Mouse (Mus musculus) frontal cortex, adult (tissue): Measurements from ENCODE around the gene Elof1.

Experiments
- ATAC-seq: cut with Nextera tagmentation; 2 replicates; pipeline ENCODE4 v1.9.2; 2017; ENCODE audit warnings: mild to moderate bottlenecking, moderate library complexity, mixed read lengths; ENCODE audit not compliant: low TSS enrichment

The Elof1 gene

DNA sequence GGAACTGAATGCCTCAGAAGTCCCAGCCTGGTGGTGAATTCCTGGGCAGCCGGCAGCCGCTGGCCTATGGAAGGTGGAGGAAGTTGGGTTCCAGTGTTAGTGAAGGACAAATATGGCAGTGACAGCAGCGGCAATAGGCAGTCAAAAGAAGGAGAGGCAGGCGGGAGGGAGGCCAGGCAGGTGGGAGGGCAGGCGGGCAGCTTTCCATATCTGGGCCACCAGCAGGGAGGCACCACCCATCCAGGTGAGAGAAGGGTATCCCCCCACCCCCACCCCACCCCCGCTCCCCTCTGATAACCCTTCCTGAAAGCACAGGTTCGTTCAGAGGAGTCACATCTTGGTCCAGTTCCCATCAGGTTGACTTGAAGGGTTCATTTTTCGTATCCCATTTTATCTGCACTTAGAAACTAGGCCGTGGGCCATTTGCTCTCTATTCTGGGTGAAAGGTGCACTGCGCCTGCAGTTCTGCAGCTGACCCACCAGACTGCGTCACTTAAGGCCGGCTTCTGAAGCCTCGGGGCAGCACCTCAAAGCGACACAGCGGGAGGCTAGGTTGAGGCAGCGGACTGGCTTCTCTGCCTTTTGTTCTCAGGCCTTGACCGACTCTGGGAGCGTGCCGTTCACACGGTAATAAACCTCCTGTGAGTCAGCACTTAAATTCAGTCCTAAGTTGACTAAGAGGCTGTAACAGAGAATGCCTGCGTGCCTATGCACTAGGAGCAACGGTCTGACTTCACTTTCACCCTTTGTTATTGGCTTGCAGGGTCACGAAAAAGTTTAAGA is 20.0 kb upstream of the Elof1 start:
- no peak for ATAC-seq

DNA sequence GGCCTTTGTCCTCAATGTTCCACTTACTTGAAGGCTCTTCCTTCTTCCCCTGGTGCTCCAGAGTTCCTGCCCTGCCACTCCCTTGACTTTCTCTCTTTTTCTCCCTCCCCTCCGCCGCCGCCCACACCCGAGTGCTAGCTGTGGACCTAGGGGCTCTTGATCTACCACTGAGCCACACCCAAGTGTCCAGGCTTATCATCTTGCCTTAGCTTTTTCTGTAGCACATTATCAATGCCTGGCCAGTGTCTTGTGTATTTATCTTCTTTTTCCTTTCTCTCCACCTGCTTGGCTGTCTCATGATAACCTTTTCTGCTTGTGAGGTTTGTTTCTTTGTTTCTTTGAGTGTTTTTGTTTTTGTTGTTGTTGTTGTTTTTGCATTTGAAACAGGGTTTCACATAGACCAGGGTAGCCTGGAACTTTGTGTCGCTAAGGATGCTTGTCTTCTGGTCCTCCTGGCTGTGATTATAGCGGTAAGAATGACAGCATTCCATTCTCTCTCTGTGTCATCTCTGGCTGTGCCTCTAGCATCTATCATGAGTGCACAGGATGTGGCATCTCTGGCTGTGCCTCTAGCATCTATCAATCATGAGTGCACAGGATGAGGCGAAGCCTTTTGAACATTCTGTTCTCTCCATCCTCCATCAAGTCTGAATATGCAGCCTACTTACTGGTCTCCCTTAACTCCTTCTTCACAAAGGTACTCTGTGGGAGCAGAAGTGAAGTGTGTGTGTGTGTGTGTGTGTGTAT is 18.8 kb upstream of the Elof1 start, which contains the start of gene Acp5:
Gene Acp5 (minus strand): TSS at position 68 of the 747 bp plus-strand sequence.
- ATAC-seq = no peak

DNA sequence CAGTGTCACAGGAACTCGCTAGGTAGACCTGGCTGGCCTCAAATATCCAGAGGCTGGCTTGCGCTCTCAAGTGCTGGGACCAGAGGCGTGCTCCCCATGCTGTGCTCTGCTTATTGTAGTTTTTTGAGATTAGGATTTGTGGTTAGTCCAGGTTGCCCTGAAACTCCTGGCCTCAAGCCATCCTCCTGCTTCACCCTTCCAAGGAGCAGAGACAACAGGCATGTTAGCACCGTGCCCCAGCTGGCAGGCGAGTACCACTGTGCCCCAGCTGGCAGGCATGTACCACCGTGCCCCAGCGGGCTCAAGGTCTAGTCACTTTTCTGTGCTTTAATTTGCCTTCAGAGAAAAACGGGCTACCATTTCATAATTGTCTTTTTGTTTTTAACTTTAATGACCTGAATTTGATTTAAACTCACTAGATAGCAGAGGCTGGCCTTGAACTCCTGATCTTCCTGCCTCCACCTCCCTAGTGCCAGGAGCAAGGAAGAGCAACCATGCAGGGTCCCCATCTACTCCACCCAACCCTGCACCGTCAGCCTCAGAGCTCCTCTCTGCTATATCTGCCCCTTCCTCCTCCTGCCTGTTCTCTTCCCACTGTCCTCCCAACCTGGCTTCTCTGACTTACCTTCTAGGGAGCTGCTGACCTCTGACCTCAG is 18.1 kb upstream of the Elof1 start:
- no peak for ATAC-seq

DNA sequence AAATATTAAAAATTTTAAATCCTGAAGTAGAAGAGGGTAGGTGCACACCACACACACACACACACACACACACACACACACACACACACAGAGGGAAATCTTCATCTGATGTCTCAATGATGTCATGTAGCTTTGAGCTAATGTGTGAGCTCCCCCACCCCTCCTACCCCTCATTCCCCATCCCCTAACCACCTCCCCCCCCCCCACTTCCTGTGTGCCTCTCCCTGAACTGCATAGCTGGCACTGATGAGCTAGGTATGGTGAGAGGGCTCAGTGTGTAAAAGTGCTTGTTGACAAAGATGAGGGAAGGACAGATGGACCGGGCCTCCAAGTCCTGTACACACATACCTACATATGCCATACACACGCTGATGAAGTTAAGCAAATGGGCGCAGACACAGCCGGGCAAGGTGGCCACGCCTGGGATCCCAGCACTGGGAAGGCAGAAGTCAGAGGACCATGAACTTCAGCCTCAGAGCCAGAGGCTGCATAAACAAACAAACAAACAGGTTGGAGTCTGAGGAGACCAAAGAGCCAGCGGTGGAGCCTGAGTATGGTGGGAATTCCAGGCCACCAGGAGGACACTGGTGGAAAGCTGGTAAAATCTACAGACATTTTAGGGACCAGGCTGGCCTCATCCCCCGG is 17.4 kb upstream of the Elof1 start:
- no peak for ATAC-seq

DNA sequence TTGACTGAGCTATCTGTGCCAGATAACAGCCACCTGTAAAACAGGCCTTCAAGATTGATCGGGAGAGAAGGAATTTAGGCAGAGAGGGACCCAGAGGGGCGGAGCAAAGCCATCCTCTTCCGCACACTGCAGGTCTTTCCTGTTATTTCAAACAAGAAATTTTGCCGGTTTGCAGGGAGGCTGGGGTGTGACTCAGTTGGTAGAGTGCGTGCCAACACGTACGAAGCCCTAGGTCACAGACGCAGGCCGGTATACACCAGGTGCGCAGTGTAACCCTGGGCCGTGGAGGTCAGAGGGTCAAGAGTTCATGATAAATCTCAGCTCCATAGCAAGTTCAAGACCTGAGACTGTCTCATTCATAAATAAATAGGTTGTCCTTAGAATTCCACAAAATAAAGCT is 15.2 kb upstream of the Elof1 start:
- no peak for ATAC-seq

DNA sequence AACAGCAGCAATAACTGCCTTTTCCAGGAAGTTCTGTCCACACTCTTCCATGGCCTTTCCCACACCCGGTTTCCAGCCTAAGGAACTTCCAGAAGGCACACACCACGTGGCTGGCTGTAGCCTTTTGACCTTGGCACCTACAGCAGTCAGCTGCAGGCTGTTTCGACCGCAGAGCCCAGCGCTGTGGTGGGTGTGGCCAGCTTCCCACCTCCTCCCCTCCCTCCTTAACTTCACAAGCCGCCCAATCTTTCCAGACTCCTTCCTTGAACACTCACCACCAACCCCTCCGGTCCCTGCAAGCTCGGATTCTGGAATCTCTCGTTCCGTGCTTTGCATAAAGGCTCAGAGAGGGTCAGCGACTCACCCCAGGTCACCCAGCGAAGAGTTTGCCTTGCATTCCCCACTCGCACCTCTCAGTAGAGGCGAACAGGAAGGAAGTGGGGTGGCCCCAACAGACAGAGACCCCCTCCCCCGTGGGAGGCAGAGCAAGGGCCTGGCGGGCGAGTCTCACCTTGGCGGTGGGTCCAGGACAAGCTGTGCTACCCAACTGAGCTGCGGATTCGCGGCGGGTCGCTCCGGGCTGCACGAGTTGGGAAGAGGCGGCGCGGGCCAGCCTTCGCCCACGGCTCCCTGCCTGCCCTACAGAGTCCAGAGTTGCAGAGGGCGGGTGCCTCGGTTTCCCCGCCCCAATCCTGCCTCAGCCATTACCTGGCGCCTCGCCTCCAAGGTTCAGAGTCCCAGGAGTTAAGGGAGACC is 14.4 kb upstream of the Elof1 start:
- no peak for ATAC-seq

DNA sequence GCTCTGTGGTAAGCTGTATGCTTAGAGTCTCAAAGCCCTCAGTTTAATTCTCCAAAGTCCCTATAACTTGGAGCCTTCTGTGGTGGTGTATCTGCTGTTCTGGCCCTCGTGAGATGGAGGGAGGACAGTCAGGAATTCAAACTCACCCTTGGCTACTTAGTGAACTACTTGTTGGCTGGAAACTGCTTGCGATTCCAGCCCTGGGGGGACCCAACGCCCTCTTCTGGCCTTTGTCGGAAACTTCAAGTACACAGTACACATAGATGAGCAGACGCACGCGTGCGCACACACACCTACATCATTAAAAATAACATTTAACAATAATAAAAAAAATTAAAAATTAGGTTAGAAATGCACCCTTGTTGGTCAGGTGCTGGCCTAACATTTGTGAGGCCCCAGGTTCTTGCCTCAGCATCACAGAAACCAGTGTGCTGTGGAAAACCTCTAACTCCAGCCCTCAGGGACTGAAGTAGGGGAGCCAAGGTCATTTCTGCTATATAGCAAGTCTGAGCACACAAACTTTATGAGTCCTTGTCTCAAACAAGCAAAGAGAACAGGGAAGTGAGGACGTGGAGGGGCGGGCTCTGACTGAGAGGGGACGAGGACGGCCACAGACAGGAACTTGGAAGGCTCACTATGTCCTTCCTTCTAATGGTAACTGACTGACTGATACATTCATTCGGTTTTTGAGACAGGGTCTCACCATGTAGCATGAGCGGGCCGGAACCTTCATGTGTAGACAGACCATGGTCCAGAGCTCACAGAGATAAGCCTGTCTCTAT is 8.5 kb upstream of the Elof1 start:
- no peak for ATAC-seq

DNA sequence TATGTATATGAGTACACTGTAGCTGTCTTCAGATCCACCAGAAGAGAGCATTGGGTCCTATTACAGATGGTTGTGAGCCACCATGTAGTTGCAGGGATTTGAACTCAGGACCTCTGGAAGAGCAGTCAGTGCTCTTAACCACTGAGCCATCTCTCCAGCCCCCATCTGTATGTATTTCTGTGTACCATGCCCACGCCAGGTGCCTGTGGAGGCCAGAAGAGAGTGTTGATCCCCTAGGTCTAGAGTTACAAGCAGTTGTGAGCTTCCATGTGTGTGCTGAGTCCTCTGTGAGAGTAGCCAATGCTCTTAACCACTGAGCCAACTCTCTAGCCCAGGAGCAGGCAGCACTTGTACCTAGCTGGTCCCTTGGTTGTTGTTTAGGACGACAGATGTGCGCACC is 7.2 kb upstream of the Elof1 start:
- no peak for ATAC-seq

DNA sequence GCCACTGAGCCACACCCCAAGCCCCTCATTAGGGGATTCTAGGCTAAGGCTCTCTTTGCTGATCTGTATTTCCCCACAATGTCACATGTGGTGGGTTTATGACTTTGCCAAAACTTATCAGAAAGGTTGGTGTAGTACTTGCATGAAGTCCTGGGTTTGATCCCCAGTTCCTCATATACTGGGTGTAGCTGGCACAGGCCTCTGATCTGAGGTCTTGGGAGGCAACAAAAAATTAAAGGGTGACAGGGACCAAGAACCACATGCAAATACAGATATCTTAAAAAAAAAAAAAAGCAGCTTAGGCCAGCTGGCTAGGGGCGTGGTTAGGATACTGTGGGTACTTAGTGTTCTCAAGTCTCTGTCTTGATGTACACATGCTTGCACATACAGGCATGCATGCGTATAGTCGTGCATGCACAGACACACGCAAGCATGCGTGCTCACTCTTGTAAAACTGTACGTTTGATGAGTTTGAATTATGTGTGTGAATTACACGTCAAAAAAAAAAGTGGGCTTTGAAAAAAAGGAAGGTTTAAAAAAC is 6.2 kb upstream of the Elof1 start:
- ATAC-seq = no peak

DNA sequence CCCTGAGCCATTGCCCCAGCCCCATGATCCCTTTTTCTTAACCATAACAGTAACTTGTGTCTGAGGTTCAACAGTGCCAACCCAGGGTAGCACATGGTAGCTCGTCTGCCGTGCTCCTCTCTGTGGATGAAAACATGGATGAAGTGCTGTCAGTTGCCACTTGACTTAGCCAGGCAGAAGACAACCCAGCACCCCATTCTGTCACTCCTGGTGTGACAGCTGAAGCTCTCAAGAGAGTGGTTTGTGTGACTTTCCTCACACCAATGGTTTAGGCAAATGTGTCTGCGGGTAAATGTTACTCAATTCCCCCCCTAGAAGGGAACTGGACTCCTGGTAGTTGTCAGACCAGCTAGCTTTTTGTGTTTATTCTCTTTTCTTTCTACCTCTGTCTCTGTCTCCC is 5.0 kb upstream of the Elof1 start:
- ATAC-seq = no peak

DNA sequence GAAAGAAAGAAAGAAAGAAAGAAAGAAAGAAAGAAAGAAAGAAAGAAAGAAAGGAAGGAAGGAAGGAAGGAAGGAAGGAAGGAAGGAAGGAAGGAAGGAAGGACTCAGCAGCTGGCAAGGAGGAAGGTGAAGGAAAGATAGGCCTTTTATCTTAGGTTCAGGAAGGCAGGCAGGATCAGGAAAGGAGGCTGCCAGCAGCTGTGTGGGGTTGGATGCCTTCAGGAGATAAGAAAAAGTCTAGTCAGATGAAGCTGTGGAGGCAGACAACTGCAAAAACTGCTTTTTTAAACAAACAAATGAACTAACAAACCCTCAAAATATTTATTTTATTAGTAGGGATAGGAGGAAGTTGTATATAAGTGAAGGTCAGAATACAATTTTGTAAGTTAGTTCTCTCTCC is 4.6 kb upstream of the Elof1 start:
- ATAC-seq = no peak

DNA sequence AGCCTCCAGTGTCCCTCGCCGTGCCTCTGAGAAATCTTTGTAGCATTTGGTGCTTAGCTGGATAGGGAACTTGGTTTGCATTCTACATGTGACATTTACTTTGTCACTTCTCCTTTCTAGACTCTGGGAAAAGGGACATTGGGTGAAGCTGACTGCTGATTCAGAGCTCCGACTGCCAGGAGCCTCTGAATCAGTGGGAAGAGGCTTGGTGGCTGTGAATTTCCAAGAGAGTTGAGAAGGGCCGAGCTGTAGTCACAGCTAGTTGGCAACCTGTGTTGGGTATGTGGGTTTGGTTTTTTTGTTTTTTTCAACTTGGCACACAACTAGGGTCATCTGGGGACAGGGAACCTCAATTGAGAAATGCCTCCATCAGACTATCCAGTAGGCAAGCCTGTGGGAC is 2.6 kb upstream of the Elof1 start:
- ATAC-seq = peak; percentile 76

DNA sequence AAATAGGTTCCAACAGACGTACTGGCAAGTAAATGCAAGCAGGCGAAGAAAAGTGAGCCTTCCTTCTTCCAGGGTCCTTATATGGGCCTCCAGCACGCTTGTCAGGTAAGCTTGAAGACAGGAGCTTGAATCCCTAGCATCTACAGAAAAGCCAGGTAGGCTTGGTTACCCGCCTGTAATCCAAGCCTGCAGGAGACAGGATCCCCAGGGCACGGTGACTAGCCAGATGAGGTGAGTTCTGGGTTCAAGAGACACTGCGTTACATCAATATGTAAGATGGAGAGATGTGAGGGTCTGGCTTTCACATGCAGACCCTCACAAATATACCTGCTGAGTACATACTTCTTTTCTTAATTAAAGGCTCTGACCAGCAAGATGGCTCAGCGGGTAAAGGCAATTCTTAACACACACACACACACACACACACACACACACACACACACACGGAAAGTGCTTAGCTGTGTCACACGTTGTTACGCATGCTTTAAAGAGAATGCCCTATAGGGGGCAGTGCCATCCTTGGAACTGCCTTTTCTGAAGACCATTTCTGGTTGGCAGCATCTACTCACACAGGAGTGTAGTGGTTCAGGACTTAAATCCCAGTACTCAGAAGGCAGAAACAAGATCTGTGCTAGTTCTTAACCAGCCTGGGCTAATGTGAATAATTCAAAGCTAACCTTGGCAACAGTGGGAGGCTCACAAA is 933 bp upstream of the Elof1 start:
- ATAC-seq = no peak

DNA sequence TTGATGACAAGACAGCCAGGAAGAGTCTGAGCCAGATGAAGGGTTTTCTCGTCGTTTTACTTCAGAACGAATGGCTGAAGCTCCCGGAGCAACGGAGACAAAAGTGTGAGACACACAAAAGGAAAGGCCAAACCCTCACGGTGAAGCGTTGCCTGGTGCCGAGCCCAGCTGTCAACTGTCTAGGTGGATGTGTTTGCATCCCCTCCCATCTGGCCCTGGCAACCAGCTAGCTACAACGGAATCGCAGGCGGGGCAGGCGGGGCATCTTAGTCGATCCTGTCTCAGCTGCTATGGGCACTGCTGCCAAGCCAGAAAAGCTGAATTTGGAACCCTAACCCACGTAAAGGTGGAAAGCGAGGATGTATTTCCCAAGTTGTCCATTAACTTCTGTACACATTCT is 886 bp downstream of the Elof1 start:
- no peak for ATAC-seq

DNA sequence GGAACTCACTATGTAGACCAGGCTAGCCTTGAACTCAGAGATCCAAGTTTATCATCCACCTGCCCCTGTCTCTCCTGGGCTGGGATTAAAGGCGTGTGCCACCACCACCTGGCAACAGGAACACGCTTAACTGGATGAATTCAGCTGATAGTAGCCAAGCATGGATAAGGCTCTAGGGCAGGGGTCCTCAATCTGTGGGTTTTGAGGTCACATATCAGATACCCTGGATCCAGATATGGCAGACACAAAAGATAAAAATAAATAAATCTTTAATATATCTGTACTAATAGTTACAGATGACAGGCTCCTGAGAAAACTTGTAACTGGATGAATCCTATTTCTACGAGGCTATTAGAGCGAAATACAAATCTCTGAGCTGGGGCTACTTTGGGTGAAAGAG is 1.3 kb downstream of the Elof1 start:
- no peak for ATAC-seq

DNA sequence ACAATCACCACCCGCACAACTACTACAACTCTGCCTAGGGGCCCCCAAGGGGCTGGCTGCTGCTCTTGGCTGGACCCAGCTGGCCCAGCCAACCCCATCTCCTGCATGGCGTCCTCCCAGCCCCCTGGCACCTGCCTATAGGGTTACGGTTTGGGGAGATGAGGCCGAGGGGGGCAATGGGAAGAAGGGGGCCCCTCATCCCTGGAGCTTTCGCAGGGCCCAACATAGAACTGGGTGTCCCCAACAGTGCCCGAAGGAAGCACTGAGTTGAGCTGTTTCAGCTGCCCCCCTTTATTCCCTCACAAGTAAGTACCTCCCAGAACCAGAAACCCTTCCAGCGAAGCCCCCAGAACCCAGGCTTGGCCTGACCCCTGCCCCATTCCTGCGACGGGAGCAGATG is 8.8 kb downstream of the Elof1 start:
- no peak for ATAC-seq

DNA sequence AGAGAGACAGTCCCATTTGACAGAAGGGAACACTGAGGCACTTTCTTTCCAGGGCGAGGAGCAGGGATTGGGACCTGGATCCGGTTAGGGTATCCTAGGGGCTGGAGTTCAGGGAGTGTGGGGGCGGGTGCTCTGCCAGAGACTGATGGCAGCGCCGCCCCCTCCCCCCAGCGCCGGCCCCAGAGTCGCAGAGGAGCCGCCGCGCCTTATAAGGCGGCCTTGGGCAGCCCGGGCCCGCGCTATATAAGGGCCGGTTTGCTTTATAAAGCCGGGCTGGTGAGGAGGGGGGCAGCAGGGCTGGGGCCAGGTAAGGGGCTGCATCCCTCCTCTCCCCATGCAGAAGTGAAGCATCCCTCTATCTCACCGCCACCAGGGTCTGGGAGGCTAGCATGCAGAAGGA is 17.1 kb downstream of the Elof1 start:
- no peak for ATAC-seq

DNA sequence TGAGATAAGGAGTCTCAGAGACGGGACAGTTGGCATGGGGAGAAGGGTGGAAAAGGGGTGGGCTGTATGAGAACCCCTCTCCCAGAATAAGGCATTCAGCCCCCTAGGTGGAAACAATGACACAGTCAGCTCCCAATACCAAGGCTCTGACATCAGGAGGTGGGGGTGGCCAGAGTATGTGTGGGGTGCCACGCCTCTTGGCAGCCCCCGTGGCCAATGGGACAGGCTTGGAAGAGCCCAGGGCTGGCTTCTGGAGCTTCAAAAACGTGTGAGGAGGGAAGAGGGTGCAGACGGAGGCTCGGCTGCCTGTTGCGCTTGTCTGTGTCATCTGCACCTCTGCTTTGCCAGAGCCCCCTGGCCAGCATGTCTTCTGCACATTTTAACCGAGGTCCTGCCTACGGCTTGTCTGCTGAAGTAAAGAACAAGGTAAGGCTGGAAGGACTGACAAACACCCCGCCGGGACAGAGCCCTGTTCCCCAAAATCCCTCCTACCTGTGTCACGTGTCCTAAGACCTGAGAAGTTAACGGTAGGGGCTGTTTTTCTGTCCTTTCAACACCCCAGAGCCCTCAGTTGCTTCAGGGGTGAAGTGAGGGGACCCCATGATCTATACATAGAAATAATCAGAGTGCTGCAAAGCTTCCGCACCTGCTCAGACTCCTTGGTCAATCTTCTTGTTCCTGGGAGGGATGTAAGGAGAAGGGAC is 17.8 kb downstream of the Elof1 start, which contains the start of gene Cnn1:
Gene Cnn1 (plus strand): TSS at position 224 of the 704 bp plus-strand sequence.
- ATAC-seq = no peak

DNA sequence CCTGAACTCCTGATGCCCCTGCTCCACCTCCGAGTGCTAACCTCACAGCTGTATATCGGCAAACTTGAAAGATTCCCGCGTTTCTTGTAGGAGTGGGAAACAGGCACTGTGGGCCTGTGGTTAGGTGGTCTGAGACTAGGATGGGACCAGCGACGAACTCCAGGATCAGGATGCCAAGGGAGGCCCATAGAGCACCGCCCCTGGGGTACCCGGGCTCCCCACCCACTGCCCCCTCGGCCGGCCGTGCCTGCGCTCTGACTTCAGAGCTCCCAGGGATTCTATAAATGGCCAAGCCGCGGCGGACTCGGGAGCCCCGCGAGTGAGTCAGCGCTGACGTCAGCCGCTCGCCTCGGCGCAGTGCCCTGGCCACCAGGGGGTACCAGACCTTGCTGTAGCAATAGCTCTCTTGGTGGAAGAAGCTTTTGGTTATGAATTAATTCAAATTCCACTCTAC is 21.1 kb downstream of the Elof1 start:
- ATAC-seq = peak; percentile 95
